Mouse (Mus musculus) G1E-ER4 (cell line): ENCODE measurements around the gene Fndc3b. TPM values are rescaled to one million over a fixed set of nuclear protein-coding genes. Genes with fewer than 3 reads are reported as not detected.

Experiments used
- GATA1 ChIP-seq: IDR thresholded peaks from one replicate; pipeline ENCODE4 v1.8.0; 2012; ENCODE audit warnings: low read length, inconsistent platforms
- polyA plus RNA-seq: library from polyadenylated mRNA; stranded (reverse); fragments of >175 nt; gene quantifications from 2 replicates; pipeline ENCODE4 v1.2.3, GENCODE M21; 2012

The Fndc3b gene
- polyA plus RNA-seq, 1 experiment = not detected

DNA sequence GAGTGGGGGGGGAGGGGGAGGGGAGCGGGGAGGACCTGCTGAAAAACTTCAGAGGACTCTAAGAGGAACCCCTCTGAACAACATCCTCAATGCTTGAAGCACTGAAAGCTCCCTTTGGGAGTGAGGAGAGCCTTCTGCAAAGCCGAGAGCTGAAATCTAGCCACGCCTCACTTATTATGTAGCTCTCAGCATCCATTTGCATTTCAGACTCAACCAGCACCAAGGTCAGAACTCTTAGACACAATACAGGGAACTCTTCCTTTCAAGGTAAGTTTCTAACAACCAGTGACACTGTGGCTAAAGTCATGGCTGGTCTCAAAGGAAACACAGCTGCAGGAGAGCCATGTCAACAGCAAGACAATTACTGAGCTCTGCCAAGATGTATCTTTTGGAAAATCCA is 169.9 kb downstream of the Fndc3b start:
- no peak for TF ChIP-seq GATA1

DNA sequence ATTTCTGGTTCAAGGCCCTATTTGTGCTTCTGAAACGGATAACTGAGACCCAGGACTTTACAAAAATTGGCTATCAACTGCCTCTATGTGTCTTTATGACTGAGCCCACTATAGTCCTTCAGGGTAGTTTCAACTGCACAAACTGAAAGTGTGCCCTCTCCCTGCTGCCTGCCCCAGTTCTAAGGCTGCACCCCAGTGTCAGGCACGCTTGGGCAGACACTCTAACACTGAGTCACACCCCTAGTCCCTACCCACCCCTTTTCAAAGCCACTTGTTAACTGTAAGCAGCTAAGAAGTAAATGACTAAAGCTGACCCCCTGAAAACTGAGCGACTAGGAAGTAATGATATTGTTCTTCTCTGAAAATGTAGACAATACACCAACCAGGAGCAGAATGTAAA is 176.9 kb downstream of the Fndc3b start:
- no peak for TF ChIP-seq GATA1

DNA sequence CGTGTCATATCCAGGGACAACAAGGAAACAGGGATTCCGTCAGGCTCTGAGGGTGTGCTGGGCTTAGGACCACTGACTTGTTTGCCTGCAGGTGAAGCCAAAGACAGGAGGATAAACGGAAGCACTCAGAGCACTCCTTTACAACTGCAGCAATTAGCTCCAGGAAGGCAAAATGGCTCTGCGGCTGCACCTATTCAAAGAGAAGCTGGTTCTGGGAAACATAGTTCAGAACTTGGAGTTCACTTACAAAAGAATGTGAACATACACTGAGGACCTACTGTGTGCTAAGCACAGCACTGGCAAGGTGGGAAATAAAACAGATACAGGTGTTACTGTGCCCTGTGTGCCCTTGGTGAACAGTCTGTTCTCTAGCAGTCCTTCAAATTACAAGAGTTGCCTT is 177.4 kb downstream of the Fndc3b start:
- no peak for TF ChIP-seq GATA1

DNA sequence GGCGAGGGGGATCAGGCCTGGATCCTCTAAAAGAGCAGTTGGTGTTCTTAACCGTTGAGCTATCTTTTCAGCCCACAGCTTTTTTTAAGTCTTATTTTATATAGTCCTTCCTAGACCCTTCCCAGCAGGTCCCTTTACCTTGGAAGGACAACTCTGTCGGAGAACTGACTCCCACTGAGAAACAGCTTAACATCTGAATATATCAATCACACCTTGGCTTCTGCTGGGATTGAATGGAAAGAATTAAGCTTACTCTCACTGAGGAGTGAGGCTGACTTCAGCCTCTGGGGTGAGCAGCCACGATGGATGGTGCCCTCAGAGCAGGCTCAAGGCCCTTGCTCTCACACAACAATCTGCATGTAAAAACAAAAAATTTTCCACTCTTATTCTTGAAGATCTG is 179.1 kb downstream of the Fndc3b start:
- no peak for TF ChIP-seq GATA1

DNA sequence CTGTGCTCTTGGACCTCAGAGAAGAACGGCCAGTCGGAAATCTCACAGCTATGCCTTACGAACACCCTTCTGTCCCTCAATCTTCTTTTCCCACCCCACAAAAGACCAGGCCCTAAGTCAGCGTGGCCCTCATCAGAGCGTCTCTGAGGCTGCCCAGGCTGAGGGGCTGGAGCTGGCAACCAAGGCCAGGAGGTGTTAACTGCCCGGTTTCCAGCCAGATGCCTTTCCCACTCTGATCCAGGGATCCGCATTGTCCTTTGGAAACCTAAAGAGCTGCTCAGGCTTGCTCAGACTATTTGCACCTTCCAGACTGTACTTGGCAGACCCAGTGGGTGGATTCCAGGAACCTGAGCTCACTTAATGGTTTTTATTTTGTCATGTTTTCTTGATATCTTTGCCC is 180.7 kb downstream of the Fndc3b start:
- TF ChIP-seq GATA1 = no peak

DNA sequence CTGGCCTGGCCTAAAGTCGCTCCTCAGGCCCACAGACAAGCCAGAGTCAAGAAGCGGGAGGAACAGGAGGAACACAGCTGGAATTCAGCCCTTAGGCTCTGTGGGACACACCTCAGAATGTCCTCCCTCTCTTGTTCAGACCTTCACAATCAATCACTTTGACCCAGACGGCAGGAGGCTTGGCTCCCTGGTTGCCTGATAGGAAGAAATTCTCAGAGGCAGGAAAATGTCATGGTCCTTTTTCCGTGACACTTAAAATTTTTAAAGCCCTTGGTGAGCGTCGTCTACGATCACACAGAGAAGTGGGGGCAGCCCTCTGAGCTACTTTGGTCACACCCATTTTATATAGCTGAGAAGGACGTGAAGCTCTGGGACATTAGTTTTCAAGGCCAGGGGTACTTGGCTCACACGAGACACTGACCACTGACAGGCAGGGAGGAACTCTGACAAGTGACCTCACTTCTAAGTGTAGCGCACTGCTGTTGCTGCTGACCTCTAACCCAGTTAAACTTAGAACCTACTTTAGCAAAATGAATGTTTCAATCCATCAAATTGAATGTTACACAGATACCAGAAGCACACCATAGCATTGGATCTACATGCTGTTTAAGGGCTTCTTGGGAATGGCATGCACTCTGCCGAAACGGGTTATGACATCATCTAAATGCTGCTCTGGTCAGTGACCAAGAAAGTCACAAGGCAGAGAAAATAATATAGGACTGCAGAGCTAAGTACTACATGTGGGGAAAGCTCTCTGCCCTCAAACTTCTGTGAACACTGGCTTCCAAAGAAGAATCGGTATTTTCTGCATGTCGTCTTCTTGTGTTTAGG is 181.7 kb downstream of the Fndc3b start:
- no peak for TF ChIP-seq GATA1

DNA sequence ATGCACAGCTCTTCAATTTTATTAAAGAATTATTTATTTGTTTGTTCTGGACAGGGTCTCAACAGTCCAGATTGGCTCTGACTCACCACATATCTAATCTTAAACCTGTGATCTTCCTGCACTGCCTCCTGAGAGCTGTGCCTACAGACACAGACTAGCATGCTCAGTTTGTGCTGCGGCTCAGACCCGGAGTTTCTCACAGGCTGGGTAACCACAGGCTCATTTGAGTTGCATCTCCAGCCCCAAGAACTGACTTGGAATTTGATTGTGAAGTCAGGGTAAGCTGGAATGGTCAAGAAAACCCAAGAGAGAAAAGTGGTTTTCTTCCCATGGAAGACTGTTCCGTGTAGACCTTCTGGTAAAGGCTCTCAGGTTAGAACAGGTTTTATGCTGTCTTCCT is 184.1 kb downstream of the Fndc3b start:
- TF ChIP-seq GATA1 = no peak

DNA sequence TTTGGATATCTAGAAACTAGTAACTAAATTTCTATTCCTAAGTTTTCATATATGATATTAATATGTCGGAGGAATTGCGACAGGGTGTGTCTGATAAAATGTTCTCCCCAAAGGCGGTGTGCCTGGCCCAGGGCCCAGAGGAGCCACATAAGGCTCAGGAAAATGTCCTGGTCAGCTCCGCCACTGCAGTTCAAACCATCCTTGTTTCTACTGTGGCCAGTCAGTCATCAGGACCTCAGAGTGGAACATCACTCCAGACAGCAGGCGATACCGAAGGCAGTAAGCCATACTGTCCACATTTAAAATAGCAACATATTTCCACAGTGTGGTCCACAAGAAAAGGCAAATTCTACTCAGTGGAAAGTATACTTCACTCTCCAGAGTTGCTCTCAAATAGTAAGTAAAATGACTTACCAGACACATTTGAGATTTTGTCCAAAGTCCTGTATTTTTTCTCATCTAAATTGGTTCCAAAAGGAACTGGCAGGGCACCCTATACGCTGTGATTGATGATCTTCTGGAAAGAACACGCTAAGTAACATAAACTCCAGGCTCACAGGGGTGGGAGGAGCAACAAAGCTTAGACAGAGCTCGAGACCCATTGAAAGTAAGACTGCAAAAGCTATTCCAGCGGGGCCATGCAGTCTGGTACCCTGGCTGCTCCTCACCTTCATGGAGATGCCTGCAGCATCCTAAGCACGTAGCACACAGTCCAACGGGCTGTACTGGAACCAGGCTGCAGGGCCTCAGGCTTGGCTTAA is 187.8 kb downstream of the Fndc3b start:
- no peak for TF ChIP-seq GATA1

DNA sequence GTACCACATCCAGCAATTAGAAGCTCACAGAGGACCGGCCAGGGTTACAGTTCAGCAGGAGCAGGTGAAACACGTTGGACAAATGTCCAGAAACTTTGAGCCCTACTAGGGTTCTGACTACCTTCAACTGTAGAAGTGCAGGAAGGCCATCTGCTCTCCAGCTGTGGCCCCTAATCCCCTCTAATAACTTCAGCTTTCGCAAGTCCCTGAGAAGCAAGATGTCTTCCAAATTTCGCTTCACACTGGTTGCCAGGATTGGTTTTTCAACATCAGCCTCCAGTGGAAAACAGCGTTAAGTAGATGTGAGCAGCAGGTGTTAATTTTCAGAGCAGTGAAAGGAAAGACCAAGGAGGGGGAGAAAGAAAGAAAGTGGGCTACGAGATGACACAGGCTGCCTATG is 190.7 kb downstream of the Fndc3b start:
- no peak for TF ChIP-seq GATA1

DNA sequence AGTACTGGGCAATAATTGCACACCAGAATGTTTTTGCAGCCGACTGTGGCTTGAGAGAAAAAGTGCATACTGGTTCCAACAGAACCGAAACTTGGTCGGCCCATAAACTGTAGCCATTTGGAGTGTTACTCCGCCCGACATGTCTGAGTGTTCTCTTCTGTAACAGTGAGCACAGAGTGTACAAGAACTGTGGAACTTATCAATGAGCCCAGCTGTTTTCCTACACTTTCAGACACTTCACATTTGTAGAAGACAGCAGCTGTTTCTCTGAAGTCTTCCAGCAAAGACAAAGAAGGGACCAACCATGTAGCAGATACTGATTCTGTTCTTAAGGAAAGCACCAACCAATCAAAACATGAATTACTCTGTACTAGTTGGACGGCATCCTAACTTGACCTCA is 191.6 kb downstream of the Fndc3b start:
- TF ChIP-seq GATA1 = no peak

DNA sequence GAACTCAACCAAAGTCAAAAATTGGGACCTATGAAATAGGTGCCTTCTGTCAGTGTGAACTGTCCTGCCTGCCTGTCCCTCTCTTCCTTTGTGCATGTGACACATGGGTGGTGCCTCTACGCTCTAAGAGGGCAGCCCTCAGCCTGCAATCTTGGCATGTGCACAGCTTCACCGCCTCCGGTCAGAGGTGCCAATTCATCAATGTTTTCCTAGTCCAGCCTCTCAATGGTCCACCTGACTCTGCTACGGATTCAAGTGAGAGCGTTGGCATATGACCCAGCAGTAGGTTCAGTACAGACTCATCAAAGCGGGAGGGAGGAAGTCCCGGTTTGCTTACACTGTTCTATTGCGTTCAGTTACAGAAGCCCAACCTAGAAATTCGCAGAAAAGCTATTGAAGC is 192.2 kb downstream of the Fndc3b start:
- TF ChIP-seq GATA1 = no peak

DNA sequence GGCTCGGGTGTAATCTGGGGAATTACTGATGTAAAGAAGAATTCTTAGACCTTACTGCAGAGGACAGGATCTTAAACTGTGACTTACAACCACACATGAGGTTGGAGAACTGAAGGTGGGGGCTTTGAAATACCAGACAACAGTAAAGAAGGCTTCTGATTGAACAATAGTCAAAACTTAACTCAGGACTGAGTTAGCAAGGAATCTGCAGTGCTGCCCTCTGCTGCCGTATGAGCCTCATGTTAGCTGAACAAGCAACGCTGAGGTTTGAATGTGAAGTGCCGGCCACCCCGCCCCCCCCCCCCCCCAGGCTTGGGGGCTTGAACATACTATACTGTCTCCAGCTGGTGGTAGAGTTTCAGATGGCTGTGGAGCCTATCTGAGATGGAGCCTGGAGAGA is 194.6 kb downstream of the Fndc3b start:
- no peak for TF ChIP-seq GATA1

DNA sequence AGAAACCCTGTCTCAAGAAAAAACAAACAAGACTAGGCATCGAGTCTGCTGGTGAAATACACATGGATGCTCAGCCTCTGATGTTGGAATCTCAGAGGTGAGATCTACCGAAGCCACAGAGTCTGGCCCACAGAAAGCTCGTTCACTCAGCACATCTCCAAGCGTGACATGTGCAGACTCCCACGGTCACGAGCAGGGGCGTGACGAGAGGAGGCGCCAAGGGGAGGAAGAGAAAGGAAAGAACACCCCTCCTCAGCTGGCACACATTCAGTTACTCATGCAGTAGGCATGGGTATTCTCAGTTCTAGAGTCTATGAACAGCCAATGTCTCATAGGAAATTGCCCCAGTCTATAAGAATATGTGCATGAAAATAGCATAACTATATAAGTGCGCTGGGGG is 199.3 kb downstream of the Fndc3b start:
- no peak for TF ChIP-seq GATA1

DNA sequence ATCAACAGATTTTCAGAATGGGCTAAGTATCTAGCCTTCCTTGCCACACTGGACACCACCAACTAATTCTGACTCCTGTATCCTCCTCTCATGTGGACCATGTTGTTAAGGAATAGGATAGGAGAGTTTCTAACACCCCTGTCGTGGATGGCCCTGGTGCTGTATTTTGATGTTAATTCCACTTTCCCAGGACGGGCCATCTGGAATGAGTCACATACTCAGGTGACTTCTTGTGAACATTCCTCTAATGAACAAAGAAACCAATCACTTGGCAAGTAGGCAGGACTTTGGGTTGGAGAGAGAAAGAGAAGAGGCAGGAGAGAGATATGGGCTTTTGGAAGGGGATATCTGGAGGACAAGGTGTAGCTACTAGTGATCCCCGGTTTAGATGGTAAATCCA is 204.2 kb downstream of the Fndc3b start:
- TF ChIP-seq GATA1 = no peak

DNA sequence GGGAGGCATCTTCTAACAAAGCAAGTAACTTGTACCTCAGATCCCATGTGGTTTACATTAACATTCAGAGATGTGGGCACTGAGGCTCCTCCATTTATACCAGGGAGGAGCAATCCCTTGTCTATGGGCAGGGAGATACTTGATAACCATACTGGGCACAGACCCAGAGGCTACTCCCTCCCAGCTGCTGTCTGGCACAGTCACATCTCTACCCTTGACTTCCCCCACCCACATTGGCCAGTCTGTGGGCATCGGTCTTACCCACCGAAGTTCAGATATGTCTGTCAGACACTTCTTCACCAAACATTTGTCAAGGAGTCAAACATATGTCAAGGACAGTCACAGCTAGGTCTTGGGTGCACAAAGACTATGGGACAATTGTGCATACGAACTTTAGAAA is 205.5 kb downstream of the Fndc3b start:
- no peak for TF ChIP-seq GATA1

DNA sequence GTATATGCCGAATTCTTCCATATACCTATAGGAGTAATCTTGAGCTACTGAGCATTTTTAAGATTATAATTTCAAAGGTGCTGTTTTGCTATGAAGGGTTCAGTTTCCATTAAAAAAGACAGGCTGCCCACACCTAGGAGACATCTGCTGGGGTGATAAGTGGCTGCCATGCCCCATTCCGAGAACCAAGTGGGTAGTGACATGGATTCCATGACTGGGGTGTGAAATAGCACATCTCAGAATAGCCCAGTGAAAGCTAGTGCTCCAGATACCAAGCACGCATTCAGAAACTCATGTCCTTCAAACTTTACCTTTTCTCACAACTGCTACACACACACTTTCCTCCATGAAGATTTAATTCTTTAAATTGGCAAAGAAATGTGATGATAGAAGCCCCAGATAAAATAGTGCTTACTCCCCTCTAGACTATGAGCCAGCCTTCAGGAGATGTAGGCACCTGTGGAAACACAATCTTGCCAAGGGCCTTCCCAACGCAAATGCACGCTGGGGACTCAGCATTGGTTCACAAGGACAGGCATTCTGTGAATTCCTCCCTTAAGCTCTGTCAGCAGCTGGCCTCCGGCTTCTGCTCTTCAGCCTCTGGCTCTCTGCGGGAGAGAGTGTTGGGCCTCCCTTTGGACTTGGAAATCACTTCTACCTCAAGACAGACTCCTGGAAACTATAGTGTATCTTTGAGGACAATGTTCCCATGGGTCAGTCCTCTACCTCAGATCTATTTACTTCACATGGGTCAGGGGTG is 207.6 kb downstream of the Fndc3b start:
- TF ChIP-seq GATA1 = no peak
